Mouse (Mus musculus) embryonic facial prominence, embryonic 13.5 days (tissue): ENCODE data around the gene Olfr1062. TPM values are rescaled to one million over a fixed set of nuclear protein-coding genes. Genes with fewer than 3 reads are reported as not detected.
A peak's percentile ranks its signal among the peaks of the same experiment; 100 is the strongest.
"Not testable (repeated sequence)": the region's sequence is repeated elsewhere in the genome, so short reads cannot be mapped to it uniquely, and the experiment has no call there.

Experiments used
- ATAC-seq: fragments of 200-750 bp; cut with Nextera tagmentation; 2 replicates; pipeline ENCODE4 v1.8.0; 2017; ENCODE audit warnings: low read depth; ENCODE audit not compliant: insufficient number of reproducible peaks, insufficient read depth, low FRiP score, low TSS enrichment
- H3K27ac ChIP-seq: fragments of 300-500 bp; sonication (generic); 2 replicates; pipeline ENCODE4 v1.5.1; 2015; ENCODE audit warnings: moderate library complexity, mild to moderate bottlenecking, inconsistent platforms
- H3K27me3 ChIP-seq: fragments of 300-500 bp; sonication (generic); 2 replicates; pipeline ENCODE4 v1.6.1; 2015; ENCODE audit warnings: mild to moderate bottlenecking, inconsistent platforms
- H3K36me3 ChIP-seq: fragments of 300-500 bp; sonication (generic); 2 replicates; pipeline ENCODE4 v1.6.1; 2015; ENCODE audit warnings: mild to moderate bottlenecking, inconsistent platforms
- H3K4me1 ChIP-seq: fragments of 300-500 bp; sonication (generic); 2 replicates; pipeline ENCODE4 v1.6.1; 2015; ENCODE audit warnings: inconsistent platforms
- H3K4me2 ChIP-seq: fragments of 300-500 bp; sonication (generic); 2 replicates; pipeline ENCODE4 v1.6.1; 2015; ENCODE audit warnings: moderate library complexity, mild to moderate bottlenecking, inconsistent platforms
- H3K4me3 ChIP-seq: fragments of 300-500 bp; sonication (generic); 2 replicates; pipeline ENCODE4 v1.5.1; 2015; ENCODE audit warnings: mild to moderate bottlenecking, inconsistent platforms
- H3K9ac ChIP-seq: fragments of 300-500 bp; sonication (generic); 2 replicates; pipeline ENCODE4 v1.6.1; 2015; ENCODE audit warnings: mild to moderate bottlenecking, inconsistent platforms
- H3K9me3 ChIP-seq: fragments of 300-500 bp; sonication (generic); 2 replicates; pipeline ENCODE4 v1.6.1; 2016; ENCODE audit warnings: inconsistent platforms
- WGBS: fragments of 180-500 bp; shearing (Covaris S2); methylation state at CpG from one replicate; pipeline ENCODE4 v1.1.7; 2015; ENCODE audit warnings: mixed read lengths; 5-methylcytosine and 5-hydroxymethylcytosine counted together
- polyA plus RNA-seq: library from polyadenylated mRNA; unstranded; fragments of >200 nt; fragmentation: Nextera tagmentation; extraction: Ambion mirVana; gene quantifications from 2 replicates; pipeline ENCODE4 v1.2.1, GENCODE M21; 2015

The Olfr1062 gene
- not detected in 2 replicates for polyA plus RNA-seq

- not testable (repeated sequence) for H3K4me3 ChIP-seq, H3K27me3 ChIP-seq, H3K9ac ChIP-seq, H3K4me1 ChIP-seq, ATAC-seq, H3K36me3 ChIP-seq, H3K27ac ChIP-seq, H3K9me3 ChIP-seq, H3K4me2 ChIP-seq
Measured at GRCm38 (mm10) chr2:86426649-86427048, at the start of gene Olfr1062. Gene Olfr1062, minus strand, starts transcription at chr2:86426749.

GRCm38 (mm10) chr2:86464442-86465109, 38.0 kb upstream of the Olfr1062 start:
- no peak overlapping the region for H3K27ac ChIP-seq
- ATAC-seq = no peak
- no peaks in the 10 kb centered on the region for H3K36me3 ChIP-seq
- H3K4me3 ChIP-seq = no peak overlapping the region
- 32% methylated on average over 10 of the region's 10 CpGs for WGBS
- peak overlapping the region; percentile 37 for H3K4me2 ChIP-seq
- no peaks in the 10 kb centered on the region for H3K4me1 ChIP-seq
- no peaks in the 10 kb centered on the region for H3K9me3 ChIP-seq
- no peak overlapping the region for H3K9ac ChIP-seq
- H3K27me3 ChIP-seq = no peaks in the 10 kb centered on the region

GRCm38 (mm10) chr2:86460434-86460833, 33.9 kb upstream of the Olfr1062 start:
- Histone ChIP-seq H3K27me3 (no peaks in the 10 kb centered on the region), H3K4me2 (no peak overlapping the region), H3K9ac (no peak overlapping the region), H3K4me1 (no peaks in the 10 kb centered on the region), H3K4me3 (no peak overlapping the region), H3K9me3 (no peaks in the 10 kb centered on the region), H3K27ac (no peak overlapping the region), H3K36me3 (no peaks in the 10 kb centered on the region)
- 74% methylated on average over 1 of the region's 1 CpGs for WGBS
- ATAC-seq = no peak

- ATAC-seq = no peak
- Histone ChIP-seq H3K9me3 (no peaks in the 10 kb centered on the region), H3K27me3 (no peaks in the 10 kb centered on the region), H3K4me1 (no peaks in the 10 kb centered on the region), H3K36me3 (no peaks in the 10 kb centered on the region), H3K27ac (no peak within 1 kb of the TSS), H3K4me3 (no peak within 1 kb of the TSS), H3K9ac (no peak within 1 kb of the TSS), H3K4me2 (no peak within 1 kb of the TSS)
- 80% methylated on average over 1 of the region's 1 CpGs for WGBS
Measured at GRCm38 (mm10) chr2:86456169-86456568, 29.6 kb upstream of the Olfr1062 start, which contains the start of gene Olfr1066. Gene Olfr1066, minus strand, starts transcription at chr2:86456269.

- not testable (repeated sequence) for H3K27ac ChIP-seq, H3K36me3 ChIP-seq, H3K4me3 ChIP-seq, H3K4me2 ChIP-seq, H3K9ac ChIP-seq, H3K9me3 ChIP-seq, H3K4me1 ChIP-seq, H3K27me3 ChIP-seq, ATAC-seq
- WGBS = 82% methylated on average over 1 of the region's 1 CpGs
Measured at GRCm38 (mm10) chr2:86450491-86450890, 23.9 kb upstream of the Olfr1062 start, which contains the start of gene Olfr1065. Gene Olfr1065, minus strand, starts transcription at chr2:86450591.

- not testable (repeated sequence) for H3K9ac ChIP-seq, H3K27me3 ChIP-seq, H3K27ac ChIP-seq, H3K4me2 ChIP-seq, H3K36me3 ChIP-seq, H3K9me3 ChIP-seq, H3K4me1 ChIP-seq, H3K4me3 ChIP-seq, ATAC-seq
- WGBS = 67% methylated on average over 1 of the region's 1 CpGs
Measured at GRCm38 (mm10) chr2:86442101-86442500, 15.6 kb upstream of the Olfr1062 start.

GRCm38 (mm10) chr2:86428511-86428910, 2.0 kb upstream of the Olfr1062 start:
- WGBS = 76% methylated on average over 8 of the region's 8 CpGs
- H3K36me3 ChIP-seq, ATAC-seq, H3K9ac ChIP-seq, H3K9me3 ChIP-seq, H3K4me3 ChIP-seq, H3K4me2 ChIP-seq, H3K27me3 ChIP-seq, H3K4me1 ChIP-seq, H3K27ac ChIP-seq: not testable (repeated sequence)

- no peak for ATAC-seq
- Histone ChIP-seq H3K9ac (no peak within 1 kb of the TSS), H3K36me3 (no peaks in the 10 kb centered on the region), H3K4me3 (no peak within 1 kb of the TSS), H3K9me3 (no peaks in the 10 kb centered on the region), H3K4me2 (no peak within 1 kb of the TSS), H3K4me1 (no peaks in the 10 kb centered on the region), H3K27me3 (no peaks in the 10 kb centered on the region), H3K27ac (no peak within 1 kb of the TSS)
- WGBS = 77% methylated on average over 1 of the region's 1 CpGs
Measured at GRCm38 (mm10) chr2:86413950-86414349, 12.6 kb downstream of the Olfr1062 start, which contains the start of gene Olfr1061. Gene Olfr1061, minus strand, starts transcription at chr2:86414050.

- Histone ChIP-seq H3K27ac (no peak overlapping the region), H3K4me2 (no peak overlapping the region), H3K9me3 (no peaks in the 10 kb centered on the region), H3K27me3 (no peaks in the 10 kb centered on the region), H3K9ac (no peak overlapping the region), H3K36me3 (no peaks in the 10 kb centered on the region), H3K4me3 (no peak overlapping the region), H3K4me1 (no peaks in the 10 kb centered on the region)
- no peak for ATAC-seq
- 87% methylated on average over 2 of the region's 2 CpGs for WGBS
Measured at GRCm38 (mm10) chr2:86395114-86395513, 31.4 kb downstream of the Olfr1062 start.

- not testable (repeated sequence) for H3K4me3 ChIP-seq, H3K9me3 ChIP-seq, H3K4me1 ChIP-seq, H3K27me3 ChIP-seq, H3K9ac ChIP-seq, H3K27ac ChIP-seq, H3K36me3 ChIP-seq, H3K4me2 ChIP-seq, ATAC-seq
Measured at GRCm38 (mm10) chr2:86388461-86388860, 38.1 kb downstream of the Olfr1062 start, which contains the start of gene Olfr1058. Gene Olfr1058, minus strand, starts transcription at chr2:86388561.

- ATAC-seq = no peak
- Histone ChIP-seq H3K36me3 (no peaks in the 10 kb centered on the region), H3K4me1 (no peaks in the 10 kb centered on the region), H3K27ac (no peak within 1 kb of the TSS), H3K9ac (no peak within 1 kb of the TSS), H3K27me3 (no peaks in the 10 kb centered on the region), H3K9me3 (no peaks in the 10 kb centered on the region), H3K4me3 (no peak within 1 kb of the TSS), H3K4me2 (no peak within 1 kb of the TSS)
Measured at GRCm38 (mm10) chr2:86378293-86378692, 48.3 kb downstream of the Olfr1062 start, which contains the start of gene Olfr1057. Gene Olfr1057, minus strand, starts transcription at chr2:86378393.
